Mouse (Mus musculus): ENCODE data around the gene Cdip1. TPM values are rescaled to one million over a fixed set of nuclear protein-coding genes. Genes with fewer than 3 reads are reported as not detected.
"Not testable (repeated sequence)": the region's sequence is repeated elsewhere in the genome, so short reads cannot be mapped to it uniquely, and the experiment has no call there.

The Cdip1 gene
- total RNA-seq (2021) = 100 to 1,000 TPM; 230 to 241 TPM
- long read RNA-seq, experiment 1, full-length matches to known transcripts = 283 of 344 reads
- long read RNA-seq, experiment 1, partial matches to known transcripts = 34 of 344 reads
- long read RNA-seq, experiment 1, other reads (novel, unspliced or antisense) = 27 of 344 reads
- long read RNA-seq, experiment 2, full-length matches to known transcripts = 365 of 458 reads
- long read RNA-seq, experiment 2, partial matches to known transcripts = 51 of 458 reads
- long read RNA-seq, experiment 2, other reads (novel, unspliced or antisense) = 42 of 458 reads

DNA sequence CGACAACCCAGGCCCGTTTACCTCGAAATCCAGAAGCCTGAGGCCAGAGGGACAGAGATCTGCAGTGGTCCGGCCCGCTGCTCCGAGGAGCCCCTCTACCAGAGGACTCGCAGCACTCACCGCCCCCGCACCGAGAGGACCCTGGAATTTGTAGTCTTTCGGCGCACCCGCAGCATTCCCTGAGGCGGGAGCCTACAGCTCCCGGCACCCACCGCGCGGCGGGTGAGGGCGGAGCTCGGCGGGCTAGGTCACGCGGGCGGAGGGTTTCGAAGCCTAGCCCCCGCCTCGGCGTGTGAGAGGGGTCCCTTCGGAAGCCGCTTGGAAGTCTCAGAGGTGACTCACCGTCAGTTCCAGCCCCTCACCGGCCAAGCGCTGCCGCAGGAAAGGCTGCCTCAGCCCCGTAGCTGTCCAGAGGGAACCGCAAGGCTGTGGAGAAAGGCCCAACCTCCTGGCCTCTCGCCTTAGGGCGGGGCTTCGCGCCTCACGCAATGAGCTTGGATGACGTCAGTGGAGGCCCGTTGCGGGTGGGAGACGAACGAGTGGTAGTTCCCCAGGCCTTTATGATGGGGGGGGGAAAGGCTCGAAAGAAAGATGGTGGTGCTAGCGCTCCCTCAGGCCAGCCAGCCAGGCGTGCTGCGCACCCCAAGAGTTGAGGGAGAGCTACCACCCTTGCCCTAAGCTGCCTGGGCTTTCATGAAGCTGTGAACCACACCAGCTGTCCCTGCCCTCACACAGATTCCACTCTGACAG, at the start of gene Cdip1:
TSS of gene Cdip1 (minus strand) at position 483 of the 750 bp plus-strand sequence.
- TF ChIP-seq CTCF (conservative IDR thresholded peaks at IDR 0.05) = no peak
- DNase-seq (ENCODE audit: low spot score in 2 of 2) = peak; percentile 95 to 96
- Histone ChIP-seq H3K27ac (peak within 1 kb of the TSS; percentile 100), H3K4me3 (peak within 1 kb of the TSS; percentile 98)

DNA sequence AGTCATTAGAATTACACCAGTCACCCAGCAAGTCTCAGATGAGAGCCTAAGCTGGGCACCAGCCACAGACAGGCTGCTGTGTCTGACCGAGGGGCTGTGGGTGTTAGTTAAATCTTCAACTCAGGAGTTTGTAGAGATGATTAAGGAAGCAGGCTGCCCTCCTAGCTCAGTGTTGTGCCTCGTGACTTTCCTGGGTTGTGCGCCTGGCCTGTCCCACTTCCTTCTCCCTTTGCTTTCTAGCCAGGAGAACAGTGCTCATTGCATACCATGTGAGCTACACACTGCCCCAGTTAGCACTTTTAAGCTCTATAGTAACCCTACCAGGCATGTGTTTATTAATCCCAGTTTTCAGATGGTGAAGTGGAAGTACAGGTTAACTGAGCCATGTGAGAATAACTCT, 49.5 kb upstream of the Cdip1 start:
- no peak overlapping the region for H3K4me3 ChIP-seq
- no peak for TF ChIP-seq CTCF (conservative IDR thresholded peaks at IDR 0.05)
- DNase-seq (ENCODE audit: low spot score in 2 of 2) = no peak
- no peak overlapping the region for H3K27ac ChIP-seq

DNA sequence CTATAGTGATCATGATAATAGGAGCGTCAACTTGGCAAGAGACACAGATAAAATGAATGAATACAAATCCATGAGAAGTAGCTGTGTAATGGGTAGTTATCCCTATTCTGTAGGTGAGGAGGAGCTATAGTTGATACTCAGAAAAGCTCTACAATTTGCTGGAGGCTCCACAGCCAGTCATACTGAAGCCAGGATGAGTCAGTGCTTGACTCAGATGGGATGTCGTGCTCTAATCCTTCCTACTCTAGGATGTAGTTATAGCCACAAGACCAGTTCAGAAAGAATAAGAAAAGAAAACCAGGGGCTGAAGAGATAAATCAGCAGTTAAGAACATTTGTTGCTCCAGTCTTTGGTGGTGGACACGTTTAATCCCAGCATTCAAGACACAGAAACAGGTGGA, 47.5 kb upstream of the Cdip1 start:
- no peak for TF ChIP-seq CTCF (conservative IDR thresholded peaks at IDR 0.05)
- Histone ChIP-seq H3K27ac (no peak overlapping the region), H3K4me3 (no peak overlapping the region)
- no peak for DNase-seq (ENCODE audit: low spot score in 2 of 2)

DNA sequence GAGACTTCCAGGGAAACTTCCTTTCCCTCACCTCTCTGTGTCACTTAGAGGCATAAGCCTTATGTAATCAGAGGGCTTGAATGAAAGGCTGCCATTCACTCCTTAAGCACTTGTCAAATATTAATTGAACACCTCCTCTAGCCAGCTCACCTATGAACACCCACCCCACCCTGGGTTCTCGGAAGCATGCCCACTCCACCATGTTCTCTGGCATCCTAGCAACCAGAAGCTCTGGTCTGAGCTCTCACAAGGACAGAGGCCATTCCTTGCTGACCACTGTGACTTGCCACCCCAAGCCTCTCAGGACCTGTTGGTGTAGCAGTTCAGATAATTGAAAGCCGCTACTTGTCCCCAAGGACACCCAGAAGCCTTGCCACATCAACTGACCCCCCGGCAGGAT, 45.1 kb upstream of the Cdip1 start, which contains the start of gene 4930562C15Rik:
TSS of gene 4930562C15Rik (plus strand) at position 226 of the 400 bp plus-strand sequence.
- DNase-seq (ENCODE audit: low spot score in 2 of 2) = peak in 1 of 2 experiments; percentile 7
- Histone ChIP-seq H3K4me3 (no peak within 1 kb of the TSS), H3K27ac (peak within 1 kb of the TSS; percentile 86)
- TF ChIP-seq CTCF (conservative IDR thresholded peaks at IDR 0.05) = no peak

DNA sequence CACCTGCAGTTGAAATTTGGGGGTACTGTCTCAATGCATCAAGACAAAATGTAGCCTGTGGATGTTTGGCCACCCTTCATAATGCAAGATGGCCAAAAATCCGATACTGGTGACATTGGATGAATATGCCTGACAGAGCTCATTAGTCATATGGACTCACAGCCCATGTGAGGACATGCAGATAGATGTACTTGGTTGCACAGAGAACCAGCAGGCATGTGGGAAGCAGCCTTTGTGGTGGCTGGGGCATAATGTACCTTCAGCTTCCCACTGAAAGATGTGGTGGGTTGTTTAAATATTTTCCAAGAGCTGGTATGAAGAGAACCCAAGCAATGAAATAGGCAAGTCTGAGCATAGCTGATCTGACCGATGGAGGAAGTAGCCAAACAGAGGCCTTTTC, 43.8 kb upstream of the Cdip1 start:
- Histone ChIP-seq H3K27ac (peak overlapping the region; percentile 86), H3K4me3 (no peak overlapping the region)
- DNase-seq (ENCODE audit: low spot score in 2 of 2) = peak; percentile 35 to 37
- TF ChIP-seq CTCF (conservative IDR thresholded peaks at IDR 0.05) = no peak

DNA sequence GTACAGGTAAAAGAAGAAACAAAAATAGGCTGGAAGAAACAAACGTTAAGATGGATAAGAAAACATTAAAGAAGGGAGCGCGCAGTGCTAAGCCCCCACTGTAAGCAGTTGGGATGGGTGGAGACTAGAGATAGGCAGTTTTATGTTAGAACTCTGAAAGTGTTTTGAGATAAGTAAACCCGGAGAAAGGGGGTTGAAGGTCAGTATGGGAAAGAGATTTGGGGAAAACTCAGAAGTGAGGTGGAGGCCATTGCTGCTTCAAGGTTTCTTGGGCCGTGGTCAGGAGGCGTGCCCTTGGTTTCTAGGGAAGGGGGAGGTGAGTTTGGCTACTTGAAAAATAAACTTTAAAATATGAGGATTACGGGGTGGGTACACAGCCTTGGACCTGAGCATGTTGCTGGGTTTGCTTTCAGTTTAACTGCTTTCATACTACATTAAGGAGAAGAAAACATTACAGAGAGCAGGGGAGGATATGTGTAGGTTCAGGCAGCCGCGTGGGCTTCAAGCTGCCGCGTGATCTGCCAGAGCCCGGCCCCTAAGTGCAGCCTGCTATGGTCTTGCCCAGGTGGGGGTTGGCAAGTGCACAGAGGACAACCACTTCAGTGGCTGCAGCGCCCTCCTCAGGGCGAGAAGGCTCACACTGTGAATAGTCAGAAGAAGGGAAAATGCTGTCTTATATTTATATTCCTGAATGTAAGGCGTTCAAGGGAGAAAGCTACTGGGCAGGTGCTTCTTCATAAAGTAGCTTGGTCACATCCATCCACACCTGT, 41.7 kb upstream of the Cdip1 start:
- TF ChIP-seq CTCF (conservative IDR thresholded peaks at IDR 0.05) = peak; percentile 65
- DNase-seq (ENCODE audit: low spot score in 2 of 2) = peak; percentile 33 to 44
- no peak overlapping the region for H3K4me3 ChIP-seq
- peak overlapping the region; percentile 63 for H3K27ac ChIP-seq

DNA sequence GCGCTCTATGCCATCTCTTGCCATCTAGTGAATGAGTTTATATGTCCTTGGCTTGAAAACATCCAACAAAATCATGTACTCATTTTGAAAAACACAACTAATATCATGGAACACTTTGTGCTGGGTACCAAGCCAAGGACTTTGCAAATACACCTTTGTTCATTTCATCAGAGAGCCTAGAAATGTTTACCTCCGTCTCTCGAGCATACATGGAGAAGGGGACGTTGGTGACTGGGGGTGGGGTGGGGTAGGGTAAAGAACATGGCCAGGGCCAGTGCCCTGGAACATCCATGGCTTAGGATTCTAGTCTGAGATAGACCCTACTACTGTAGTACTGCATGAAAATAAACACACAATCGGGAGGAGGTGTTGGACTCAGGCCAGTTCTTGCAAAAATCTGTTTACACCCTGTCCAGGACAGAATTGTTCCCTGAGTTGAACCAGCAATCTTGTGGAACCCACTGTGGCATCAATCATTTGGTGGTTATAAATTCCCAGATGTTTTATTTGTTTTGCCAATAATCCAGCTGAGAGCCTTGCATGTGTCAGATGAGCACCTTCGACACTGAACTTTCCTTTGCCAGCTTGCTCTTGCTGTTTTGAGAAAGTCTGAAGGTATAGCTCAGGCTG, 39.3 kb upstream of the Cdip1 start:
- no peak for TF ChIP-seq CTCF (conservative IDR thresholded peaks at IDR 0.05)
- no peak overlapping the region for H3K4me3 ChIP-seq
- no peak overlapping the region for H3K27ac ChIP-seq
- no peak for DNase-seq (ENCODE audit: low spot score in 2 of 2)

DNA sequence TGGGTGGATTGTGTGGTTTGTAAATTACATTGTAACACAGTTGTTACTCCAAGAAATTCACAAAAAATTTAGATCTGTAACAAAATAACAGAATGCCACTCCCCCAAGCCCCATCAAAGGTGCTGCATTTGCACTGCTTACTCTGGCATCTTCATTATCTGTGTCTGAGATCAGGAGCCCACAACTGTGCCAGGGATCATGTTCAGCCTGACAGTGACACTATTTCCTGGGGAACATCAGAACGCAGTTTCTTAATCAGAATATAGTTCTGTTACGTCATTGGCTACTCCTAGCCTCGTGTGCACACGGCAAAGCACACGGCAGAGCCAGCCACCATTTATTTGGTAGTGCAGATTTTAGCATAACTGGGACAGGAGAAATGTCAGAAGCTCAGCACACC, 37.5 kb upstream of the Cdip1 start:
- DNase-seq (ENCODE audit: low spot score in 2 of 2) = no peak
- H3K27ac ChIP-seq = no peak overlapping the region
- no peak for TF ChIP-seq CTCF (conservative IDR thresholded peaks at IDR 0.05)
- no peak overlapping the region for H3K4me3 ChIP-seq

DNA sequence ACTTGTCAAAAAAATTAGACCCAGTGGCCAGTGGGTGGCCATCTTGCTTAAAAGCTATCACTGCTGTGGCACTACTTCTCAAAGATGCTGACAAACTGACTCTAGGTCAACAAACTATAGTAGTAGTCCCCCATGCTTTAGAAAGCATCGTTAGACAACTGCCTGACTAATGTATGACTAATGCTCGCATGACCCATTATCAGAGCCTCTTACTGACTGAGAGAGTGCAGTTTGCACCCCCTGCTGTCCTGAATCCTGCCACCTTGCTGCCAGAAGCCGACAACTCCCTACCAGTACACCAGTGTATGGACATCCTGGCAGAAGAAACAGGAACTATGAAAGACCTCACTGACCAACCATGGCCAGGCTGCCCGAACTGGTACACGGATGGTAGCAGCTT, 34.4 kb upstream of the Cdip1 start:
- not testable (repeated sequence) for DNase-seq (ENCODE audit: low spot score in 2 of 2); H3K4me3 ChIP-seq; H3K27ac ChIP-seq

DNA sequence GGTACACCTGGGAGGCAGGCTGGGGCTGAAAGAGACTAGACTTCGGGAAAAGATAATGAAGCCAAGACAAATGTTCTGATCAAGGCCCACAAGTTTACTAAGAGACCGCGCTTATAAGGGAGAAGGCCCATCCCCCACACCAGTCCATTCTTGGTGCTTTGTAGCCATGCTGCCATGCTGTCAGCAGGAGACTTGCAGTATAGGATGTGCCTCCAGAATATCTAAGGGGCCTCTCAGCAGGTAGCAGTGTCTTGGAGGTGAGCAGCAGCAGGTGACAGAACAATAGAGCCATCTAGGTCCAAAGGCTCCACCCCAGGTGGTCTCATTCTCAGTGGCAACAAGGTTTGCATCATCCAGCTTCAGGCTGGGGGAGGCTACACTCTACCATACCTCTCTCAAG, 28.3 kb upstream of the Cdip1 start:
- no peak overlapping the region for H3K4me3 ChIP-seq
- no peak for DNase-seq (ENCODE audit: low spot score in 2 of 2)
- no peak overlapping the region for H3K27ac ChIP-seq
- no peak for TF ChIP-seq CTCF (conservative IDR thresholded peaks at IDR 0.05)

DNA sequence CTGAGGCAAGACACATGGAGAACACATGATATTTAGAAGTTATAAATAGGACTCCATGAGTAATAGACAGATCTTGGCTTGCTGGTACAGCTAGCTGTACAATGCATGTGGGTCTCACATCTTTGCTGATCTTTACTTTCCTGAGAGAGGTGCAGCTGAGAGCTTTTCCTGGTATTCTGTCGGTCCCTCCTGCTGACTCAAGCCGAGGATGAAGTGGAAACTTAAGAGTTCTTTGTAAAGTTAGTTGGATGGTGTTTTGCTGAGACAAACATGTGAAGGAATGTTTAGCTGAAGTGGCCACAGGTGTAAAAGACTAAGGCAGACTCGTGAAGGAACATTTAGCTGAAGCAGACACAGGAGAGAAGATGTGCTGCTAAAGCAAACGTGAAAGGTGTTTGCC, 6.5 kb upstream of the Cdip1 start:
- no peak for DNase-seq (ENCODE audit: low spot score in 2 of 2)
- Histone ChIP-seq H3K4me3 (no peak overlapping the region), H3K27ac (no peak overlapping the region)
- no peak for TF ChIP-seq CTCF (conservative IDR thresholded peaks at IDR 0.05)

DNA sequence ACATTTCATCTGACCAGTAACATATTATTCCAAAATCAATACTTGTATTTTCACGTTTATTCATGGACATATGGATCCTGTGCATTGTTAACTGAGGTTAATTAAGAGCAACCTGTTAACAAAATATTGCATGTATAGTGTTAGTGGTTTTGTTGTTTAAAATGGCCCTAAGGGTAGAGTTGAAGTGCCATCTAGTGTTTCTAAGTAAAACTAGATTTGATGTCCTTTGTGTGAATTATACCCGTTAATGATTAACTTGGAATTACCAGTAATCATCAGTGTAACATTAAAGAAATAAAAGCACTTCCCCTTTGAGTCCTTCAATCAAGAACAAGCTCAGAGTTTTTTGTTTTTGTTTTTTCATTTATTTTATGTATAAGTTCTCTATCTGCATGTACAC, 1.2 kb upstream of the Cdip1 start:
- peak; percentile 82 for TF ChIP-seq CTCF (conservative IDR thresholded peaks at IDR 0.05)
- H3K27ac ChIP-seq = peak overlapping the region; percentile 100
- no peak overlapping the region for H3K4me3 ChIP-seq
- no peak for DNase-seq (ENCODE audit: low spot score in 2 of 2)

Data from layer of hippocampus, adult 2 months (tissue).